Mouse (Mus musculus) testis, adult 2 months (tissue): ENCODE results near the gene Kctd5.

Experiments
- CTCF ChIP-seq: fragments of 200-500 bp; IDR thresholded peaks from 2 replicates; pipeline ENCODE4 v1.5.1; 2012; ENCODE audit warnings: low read depth, mild to moderate bottlenecking, inconsistent platforms, low read length, moderate library complexity; ENCODE audit not compliant: control insufficient read depth, insufficient read depth, insufficient replicate concordance
- POLR2A ChIP-seq: fragments of 200-500 bp; IDR thresholded peaks from 2 replicates; pipeline ENCODE4 v1.6.1; 2012; ENCODE audit warnings: low read depth, mild to moderate bottlenecking, inconsistent platforms, low read length, moderate library complexity; ENCODE audit not compliant: control insufficient read depth

DNA sequence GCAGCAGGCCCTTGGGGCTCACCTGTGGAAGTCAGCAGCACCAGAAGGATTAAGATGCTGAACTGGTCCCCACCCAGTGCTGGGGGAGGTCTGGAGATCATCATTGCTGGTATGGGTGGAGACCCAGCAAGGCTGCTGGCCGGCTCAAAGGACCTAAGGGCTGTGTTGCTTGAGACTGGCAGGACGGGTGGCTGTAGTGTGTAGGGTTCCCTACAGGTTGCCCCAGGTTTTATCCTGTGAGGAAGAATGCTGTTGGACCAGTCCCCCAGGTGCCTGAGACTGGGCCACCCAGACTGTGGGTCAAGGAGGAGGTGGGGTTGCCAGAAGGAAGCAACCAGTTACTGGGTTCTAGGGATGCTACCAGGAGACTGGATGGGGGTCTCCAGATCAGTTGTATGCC is 75.4 kb downstream of the Kctd5 start, which contains the start of gene Prss22:
- TF ChIP-seq POLR2A (no peak), CTCF (no peak)
